ENCODE assay signal across 12 mouse cellular contexts in the genomic region with DNA sequence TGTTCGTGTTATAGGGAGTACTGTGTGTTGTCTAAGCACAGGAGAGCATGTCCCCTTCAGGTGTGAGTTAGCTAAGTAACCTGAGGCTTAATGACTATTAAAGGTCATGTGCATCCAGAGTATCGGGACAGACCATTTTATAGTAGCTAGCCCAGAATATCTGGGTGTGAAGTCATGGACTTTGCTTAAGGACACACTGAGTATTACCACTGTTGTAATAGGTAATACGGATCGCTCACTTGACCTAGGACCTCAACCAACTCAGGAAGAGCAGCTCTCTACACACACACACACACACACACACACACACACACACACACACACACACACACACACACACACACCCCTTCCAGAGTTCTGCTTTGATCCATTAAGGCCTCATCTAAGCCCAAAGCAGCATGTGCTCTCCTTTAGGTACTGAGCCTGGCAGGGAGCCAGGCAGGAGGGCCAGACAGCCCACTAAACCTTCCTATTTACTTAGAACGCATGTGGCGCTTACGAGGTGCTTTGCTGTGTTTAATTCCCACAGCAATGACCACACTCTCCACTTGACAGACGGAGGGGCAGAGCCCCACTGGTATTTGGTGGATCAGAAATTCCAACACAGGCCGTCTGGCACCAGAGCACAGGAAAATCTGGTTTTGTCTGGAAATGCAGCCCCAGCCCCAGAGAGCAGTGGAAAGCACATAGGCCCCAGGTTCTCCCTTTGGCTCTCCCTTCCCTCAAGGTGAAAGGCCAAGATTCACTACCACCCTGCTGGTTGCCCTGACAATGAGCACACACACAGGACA. TPM values are rescaled to one million over a fixed set of nuclear protein-coding genes. Genes with fewer than 3 reads are reported as not detected.
A peak's percentile ranks its signal among the peaks of the same experiment; 100 is the strongest.
DNase-seq lines count a peak whose midpoint lies in the region; ATAC-seq and TF ChIP-seq lines count a peak whose summit lies in the region.
"Had no signal": no experiment of that assay in that cellular context is flagged by ENCODE, and none has a peak within 500 bp of the region (broad histone marks: within the 10 kb centered on the region; RNA-seq: fewer than 3 reads in every experiment).

No protein-coding gene starts in this region.

- peak; percentile 70 for ATAC-seq in lung, postnatal 0 days
- peak; percentile 43; the same call in 1 of the 2 replicates for ATAC-seq in stomach, embryonic 14.5 days (ENCODE audit: insufficient number of reproducible peaks, insufficient read depth, low FRiP score, low read depth)
- ATAC-seq: inflammation-experienced regulatory T-cells, adult 6 months had no signal

- no peak for TF ChIP-seq CTCF in lung, postnatal 0 days (IDR thresholded peaks at IDR 0.05)
- TF ChIP-seq CTCF in lung, adult 2 months (IDR thresholded peaks at IDR 0.05; ENCODE audit: insufficient read depth, low read length) = no peak

- H3K27me3 ChIP-seq in heart, embryonic 10.5 days (ENCODE audit: insufficient read depth, poor library complexity, severe bottlenecking) = no peaks in the 10 kb centered on the region
- no peaks in the 10 kb centered on the region for H3K27me3 ChIP-seq in lung, postnatal 0 days (replicated peaks; ENCODE audit: insufficient read depth, low read length)
- H3K27me3 ChIP-seq in stomach, embryonic 14.5 days (ENCODE audit: control insufficient read depth, insufficient read depth, low read length) = no peaks in the 10 kb centered on the region

- H3K4me1 ChIP-seq in heart, embryonic 10.5 days = peaks cover 39% of the 10 kb centered on the region
- peaks cover 8% of the 10 kb centered on the region; the same call in 1 of the 2 replicates for H3K4me1 ChIP-seq in lung, postnatal 0 days (ENCODE audit: insufficient read depth, low read depth, low read length)
- no peaks in the 10 kb centered on the region for H3K4me1 ChIP-seq in lung, adult 2 months (ENCODE audit: control insufficient read depth, insufficient read depth, low read length)
- H3K4me1 ChIP-seq in stomach, embryonic 14.5 days (ENCODE audit: control insufficient read depth, insufficient read depth, low read length) = 0 out of 2 replicates have a peak, but pooled peaks cover 8% of the 10 kb centered on the region

- 52% methylated on average over 9 of the region's 9 CpGs for WGBS in heart, embryonic 10.5 days
- WGBS in lung, postnatal 0 days = 30% methylated on average over 9 of the region's 9 CpGs
- WGBS in lung, adult 2 months = 49% methylated on average over 9 of the region's 9 CpGs
- WGBS in stomach, embryonic 14.5 days = 34% methylated on average over 9 of the region's 9 CpGs

- TF ChIP-seq POLR2A in lung, adult 2 months (IDR thresholded peaks at IDR 0.05; ENCODE audit: borderline replicate concordance, extremely low read depth, low read depth, low read length) = no peak

- no peak overlapping the region for H3K4me2 ChIP-seq in lung, postnatal 0 days (replicated peaks; ENCODE audit: low read depth, low read length)
- no peak overlapping the region for H3K4me2 ChIP-seq in stomach, embryonic 14.5 days (replicated peaks; ENCODE audit: low read depth, low read length)

- peak overlapping the region; percentile 47; the same call in 1 of the 2 replicates for H3K27ac ChIP-seq in heart, embryonic 10.5 days
- H3K27ac ChIP-seq in lung, postnatal 0 days (ENCODE audit: low read length) = peak overlapping the region; percentile 73
- peak overlapping the region; percentile 44; the same call in 1 of the 2 replicates for H3K27ac ChIP-seq in stomach, embryonic 14.5 days (ENCODE audit: low read length)
- H3K27ac ChIP-seq: heart, adult 2 months had no signal

- no peak for DNase-seq in heart, embryonic 10.5 days (ENCODE audit: low spot score)
- no peak for DNase-seq in heart, adult 11 months
- DNase-seq in lung, postnatal 0 days (ENCODE audit: low spot score) = peak; percentile 78
- no peak for DNase-seq in lung, adult 2 months
- DNase-seq in kidney, postnatal 10 days = peak; percentile 31
- no peak for DNase-seq in cerebellum, postnatal 36 days
- DNase-seq in frontal cortex, adult 2 months (ENCODE audit: extremely low spot score in 1 of 2, low spot score in 1 of 2) = no peak
- DNase-seq: adrenal gland, postnatal 10 days; heart, adult 2 months; spleen, adult 18-20 months had no signal

- H3K9me3 ChIP-seq in heart, embryonic 10.5 days = no peaks in the 10 kb centered on the region
- no peaks in the 10 kb centered on the region for H3K9me3 ChIP-seq in lung, postnatal 0 days (ENCODE audit: low read length)
- H3K9me3 ChIP-seq in stomach, embryonic 14.5 days (ENCODE audit: control insufficient read depth, low read depth, low read length) = no peaks in the 10 kb centered on the region

- TF ChIP-seq EP300 in lung, postnatal 0 days (IDR thresholded peaks at IDR 0.05) = no peak

- no peak overlapping the region for H3K9ac ChIP-seq in lung, postnatal 0 days (replicated peaks; ENCODE audit: low read depth)
- no peak overlapping the region for H3K9ac ChIP-seq in stomach, embryonic 14.5 days (replicated peaks; ENCODE audit: low read depth, low read length)

- no peak overlapping the region for H3K4me3 ChIP-seq in heart, embryonic 10.5 days
- no peak overlapping the region for H3K4me3 ChIP-seq in lung, postnatal 0 days (ENCODE audit: low read depth, low read length)
- H3K4me3 ChIP-seq in lung, adult 2 months (replicated peaks; ENCODE audit: extremely low read depth, low read depth, low read length) = no peak overlapping the region
- H3K4me3 ChIP-seq in stomach, embryonic 14.5 days (ENCODE audit: low read depth, low read length) = no peak overlapping the region
- H3K4me3 ChIP-seq: heart, adult 2 months had no signal

- H3K36me3 ChIP-seq in heart, embryonic 10.5 days = peaks cover 28% of the 10 kb centered on the region
- H3K36me3 ChIP-seq in lung, postnatal 0 days (ENCODE audit: insufficient read depth, low read length) = peaks cover 3% of the 10 kb centered on the region; the same call in 1 of the 2 replicates
- H3K36me3 ChIP-seq in stomach, embryonic 14.5 days (ENCODE audit: control insufficient read depth, insufficient read depth, low read length) = peaks cover 22% of the 10 kb centered on the region

RNA-seq across cellular contexts. Expression of a gene that starts 3.0 kb away (rescaled TPM):
- polyA plus RNA-seq in heart, embryonic 10.5 days (2016; fragmentation: Nextera tagmentation; extraction: Ambion mirVana) = 2.2 and 4.7 TPM in 2 replicates
- polyA plus RNA-seq in lung, postnatal 0 days (2015; fragmentation: Nextera tagmentation; extraction: Ambion mirVana) = 6.2 and 8.1 TPM in 2 replicates
- 4.7 TPM in 2 replicates for polyA plus RNA-seq in lung, adult 2 months (2012; rRNA removed)
- 2.0 and 2.2 TPM in 2 replicates for polyA plus RNA-seq in stomach, embryonic 14.5 days (2014; fragmentation: Nextera tagmentation; extraction: Ambion mirVana)
- 14.2 and 16.0 TPM in 2 replicates for polyA plus RNA-seq in frontal cortex, adult 2 months (2012; rRNA removed)
- polyA plus RNA-seq: heart, adult 2 months; inflammation-experienced regulatory T-cells, adult 6 months had no signal

RNA-seq across cellular contexts. Expression of a gene that starts 24.0 kb away (rescaled TPM):
- 0.76 and 0.95 TPM in 2 replicates for polyA plus RNA-seq in heart, embryonic 10.5 days (2016; fragmentation: Nextera tagmentation; extraction: Ambion mirVana)
- 0.29 and 0.49 TPM in 2 replicates for polyA plus RNA-seq in lung, postnatal 0 days (2015; fragmentation: Nextera tagmentation; extraction: Ambion mirVana)
- polyA plus RNA-seq in lung, adult 2 months (2012; rRNA removed) = 0.09 TPM in 1 of 2 replicates, not detected in the other
- polyA plus RNA-seq in stomach, embryonic 14.5 days (2014; fragmentation: Nextera tagmentation; extraction: Ambion mirVana) = 0.71 and 0.90 TPM in 2 replicates
- polyA plus RNA-seq in frontal cortex, adult 2 months (2012; rRNA removed) = 0.95 and 1.1 TPM in 2 replicates
- polyA plus RNA-seq: inflammation-experienced regulatory T-cells, adult 6 months had no signal

RNA-seq across cellular contexts. Expression of a gene that starts 24.3 kb away (rescaled TPM):
- polyA plus RNA-seq in heart, embryonic 10.5 days (2016; fragmentation: Nextera tagmentation; extraction: Ambion mirVana) = 32.8 and 36.0 TPM in 2 replicates
- 9.6 and 9.8 TPM in 2 replicates for polyA plus RNA-seq in lung, postnatal 0 days (2015; fragmentation: Nextera tagmentation; extraction: Ambion mirVana)
- 7.6 and 11.9 TPM in 2 replicates for polyA plus RNA-seq in lung, adult 2 months (2012; rRNA removed)
- 25.5 and 25.8 TPM in 2 replicates for polyA plus RNA-seq in stomach, embryonic 14.5 days (2014; fragmentation: Nextera tagmentation; extraction: Ambion mirVana)
- 30.0 and 33.8 TPM in 2 replicates for polyA plus RNA-seq in frontal cortex, adult 2 months (2012; rRNA removed)

RNA-seq across cellular contexts. Expression of a gene that starts 45.6 kb away (rescaled TPM):
- polyA plus RNA-seq in heart, embryonic 10.5 days (2016; fragmentation: Nextera tagmentation; extraction: Ambion mirVana) = 157 and 286 TPM in 2 replicates
- polyA plus RNA-seq in lung, postnatal 0 days (2015; fragmentation: Nextera tagmentation; extraction: Ambion mirVana) = 25.8 and 27.8 TPM in 2 replicates
- polyA plus RNA-seq in lung, adult 2 months (2012; rRNA removed) = 34.2 and 45.5 TPM in 2 replicates
- 19.4 and 23.6 TPM in 2 replicates for polyA plus RNA-seq in stomach, embryonic 14.5 days (2014; fragmentation: Nextera tagmentation; extraction: Ambion mirVana)
- polyA plus RNA-seq in frontal cortex, adult 2 months (2012; rRNA removed) = 206 and 220 TPM in 2 replicates

Comparison
In these comparisons a context has a peak if more than half of its experiments do, and no peak if none do; other contexts are left out.
1. DNase-seq: peak in lung, postnatal 0 days (single experiment) and kidney, postnatal 10 days (single experiment); none in heart, embryonic 10.5 days (single experiment), heart, adult 11 months (single experiment), lung, adult 2 months (single experiment), cerebellum, postnatal 36 days (0 of 2) and frontal cortex, adult 2 months (0 of 2).
2. Peak in every context shown above with its lines, with median percentiles within 50 percentile points of each other: H3K27ac ChIP-seq.